Mouse (Mus musculus): ENCODE results near the gene 4921504E06Rik.

4921504E06Rik gene

DNA sequence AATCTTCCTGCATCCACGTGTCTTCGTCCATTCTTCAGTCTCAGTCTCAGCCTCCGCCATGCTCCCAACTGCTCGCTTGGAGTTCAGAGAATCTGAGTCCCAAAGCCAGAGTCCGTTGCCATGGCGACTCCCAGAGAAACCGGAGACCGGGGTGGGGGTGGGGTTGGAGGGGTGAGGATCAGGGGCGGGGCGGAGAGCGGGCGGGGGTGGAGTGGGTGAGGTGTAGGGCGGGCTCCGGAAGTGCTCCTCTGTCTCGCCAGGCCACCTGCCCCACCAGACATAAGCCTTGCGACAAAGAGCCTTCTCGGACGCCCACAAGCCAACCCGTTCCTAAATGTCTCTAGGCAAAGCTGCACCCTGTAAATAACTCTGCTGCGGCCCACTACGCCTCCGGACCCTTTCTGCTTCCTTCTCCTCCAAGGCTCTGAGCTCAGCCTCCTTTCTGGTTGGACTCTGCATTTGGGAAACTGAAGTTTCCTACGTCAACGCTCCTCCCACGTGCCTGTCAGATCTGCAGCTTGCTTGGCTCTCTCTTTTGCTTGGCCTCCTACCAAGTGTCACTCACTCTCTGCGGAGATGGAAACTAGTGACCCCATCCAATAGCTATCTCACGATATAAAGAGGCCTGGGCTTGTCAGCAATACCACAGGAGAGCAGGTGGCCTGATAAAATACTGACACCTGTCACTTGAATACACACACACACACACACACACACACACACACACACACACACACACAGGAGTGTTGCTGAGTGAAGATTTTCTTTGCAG lies at the start of gene 4921504E06Rik:
4921504E06Rik (minus strand) TSS at position 94 of the 772 bp plus-strand sequence.
- DNase-seq (ENCODE audit: low spot score): peak; percentile 95

DNA sequence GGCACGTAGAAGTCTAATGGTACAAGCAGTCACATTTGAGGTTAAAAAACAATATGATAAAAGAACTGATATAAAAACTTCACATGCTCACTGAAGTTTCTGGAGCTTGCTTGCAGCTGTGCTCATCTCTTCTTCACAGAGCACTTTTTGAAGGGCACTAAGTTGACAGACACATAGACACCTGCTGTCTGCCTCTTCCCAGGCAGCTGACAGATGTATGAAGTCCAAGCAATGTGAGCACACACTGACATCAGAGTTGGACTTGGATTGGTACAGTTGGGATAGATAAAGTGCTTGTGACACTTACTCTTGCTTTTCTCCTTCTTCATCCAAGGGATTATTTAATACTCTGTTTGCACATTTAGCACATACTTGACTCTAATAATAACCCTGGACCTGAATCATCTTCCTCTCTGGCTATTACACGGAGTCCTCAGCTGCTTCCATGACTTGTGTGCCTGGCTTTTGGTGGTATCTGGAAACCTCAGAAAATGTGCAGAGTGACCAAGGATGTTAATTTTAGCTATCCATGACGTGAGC lies 47.7 kb upstream of the 4921504E06Rik start:
- DNase-seq (ENCODE audit: low spot score): no peak

GRCm38 (mm10) chr2:19600860-19601259 lies 47.1 kb upstream of the 4921504E06Rik start:
- DNase-seq (ENCODE audit: low spot score): no peak

GRCm38 (mm10) chr2:19599801-19600200 lies 46.1 kb upstream of the 4921504E06Rik start:
- DNase-seq (ENCODE audit: low spot score): no peak

GRCm38 (mm10) chr2:19596988-19597387 lies 43.3 kb upstream of the 4921504E06Rik start:
- DNase-seq (ENCODE audit: low spot score): no peak

- no peak for DNase-seq (ENCODE audit: low spot score)
These were observed 42.7 kb upstream of the 4921504E06Rik start for GRCm38 (mm10) chr2:19596426-19596825.

DNA sequence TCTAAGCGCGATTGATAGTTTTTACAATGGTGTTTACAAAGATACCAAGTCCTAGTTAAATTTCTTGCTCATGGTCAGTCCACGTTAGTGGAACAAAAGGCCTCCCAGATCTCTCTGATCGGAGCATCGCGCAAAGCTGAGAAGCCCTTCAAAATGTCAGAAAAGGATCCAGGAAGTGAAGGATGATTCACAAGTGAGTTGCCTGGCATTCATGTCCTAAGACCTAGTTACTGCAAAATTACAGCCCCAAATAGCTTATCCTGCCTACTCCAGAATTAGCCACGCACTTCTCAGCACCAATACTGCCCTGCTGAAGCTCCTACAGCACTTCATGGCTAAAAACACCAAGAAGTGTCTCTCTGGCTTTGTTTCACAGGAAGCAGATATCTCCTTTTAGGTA lies 41.1 kb upstream of the 4921504E06Rik start:
- DNase-seq (ENCODE audit: low spot score): no peak

DNA sequence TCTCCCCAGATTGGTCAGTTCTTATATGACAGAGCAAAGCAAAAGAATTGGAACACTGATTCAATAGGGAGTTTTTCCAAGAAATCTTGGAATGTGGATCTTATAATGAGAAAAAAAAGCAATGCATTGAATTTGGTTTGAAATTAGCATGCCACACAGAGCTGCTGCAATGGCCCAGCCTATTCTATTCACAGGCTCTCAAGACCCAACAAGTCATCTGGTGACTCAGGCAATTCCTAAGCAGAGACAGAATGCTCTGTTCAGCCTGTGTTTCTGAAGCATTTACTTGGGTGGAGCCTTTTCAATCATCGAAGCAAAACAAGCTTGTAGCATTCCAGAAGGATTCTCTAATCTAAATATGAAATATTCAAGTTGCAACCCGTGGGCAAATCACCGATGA lies 26.1 kb upstream of the 4921504E06Rik start:
- DNase-seq (ENCODE audit: low spot score): no peak

DNA sequence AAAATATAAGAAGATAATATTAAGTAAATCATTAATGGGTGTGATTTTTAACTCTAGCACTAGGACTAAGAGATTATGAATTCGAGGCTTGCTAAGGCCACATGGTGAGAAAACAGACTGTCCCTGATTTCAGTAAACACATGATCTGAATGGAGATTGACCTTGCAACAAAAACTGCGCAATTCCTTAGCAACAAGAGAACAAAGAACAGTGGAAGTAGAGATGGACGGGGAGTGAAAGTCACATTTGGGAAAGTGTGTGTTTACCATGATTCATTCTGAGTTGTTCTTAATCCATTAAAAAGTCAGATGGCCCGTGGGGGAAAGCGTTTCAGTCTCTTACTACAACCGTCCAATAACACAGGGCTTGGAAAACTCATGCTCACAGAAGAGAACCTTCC lies 25.5 kb upstream of the 4921504E06Rik start:
- no peak for DNase-seq (ENCODE audit: low spot score)

DNA sequence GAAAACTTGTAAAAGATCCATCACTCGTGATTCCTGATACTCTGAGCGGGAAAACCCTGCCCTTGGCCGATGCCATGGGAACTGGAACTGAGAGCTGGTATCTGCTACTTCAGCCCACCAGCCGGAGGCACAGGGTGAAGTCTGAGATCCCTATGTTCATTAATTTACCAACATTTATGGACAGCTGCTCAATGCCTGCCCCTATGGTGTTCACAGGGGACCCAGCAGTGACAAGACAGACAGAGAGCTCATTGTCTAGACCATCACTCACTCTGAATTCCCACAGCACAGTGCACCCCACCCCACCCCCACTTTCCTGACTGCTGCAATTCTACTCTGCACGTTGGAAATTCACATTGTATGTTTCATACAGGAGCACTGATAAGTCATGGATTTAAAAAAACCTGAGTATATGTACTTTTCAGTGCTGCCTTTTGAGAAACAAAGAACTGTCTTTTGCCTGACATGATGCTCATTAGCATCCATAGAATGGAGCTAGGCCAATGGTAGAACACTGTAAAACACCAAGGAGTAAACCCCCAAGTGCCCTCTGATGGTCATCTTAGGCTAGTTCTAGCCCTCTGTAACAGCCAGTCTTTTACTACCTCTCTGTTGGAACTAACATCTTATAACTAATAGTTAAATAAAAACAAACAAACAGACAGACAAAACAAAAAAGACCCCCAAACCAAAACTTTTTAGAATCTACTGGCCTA lies 8.6 kb upstream of the 4921504E06Rik start:
- no peak for DNase-seq (ENCODE audit: low spot score)

DNA sequence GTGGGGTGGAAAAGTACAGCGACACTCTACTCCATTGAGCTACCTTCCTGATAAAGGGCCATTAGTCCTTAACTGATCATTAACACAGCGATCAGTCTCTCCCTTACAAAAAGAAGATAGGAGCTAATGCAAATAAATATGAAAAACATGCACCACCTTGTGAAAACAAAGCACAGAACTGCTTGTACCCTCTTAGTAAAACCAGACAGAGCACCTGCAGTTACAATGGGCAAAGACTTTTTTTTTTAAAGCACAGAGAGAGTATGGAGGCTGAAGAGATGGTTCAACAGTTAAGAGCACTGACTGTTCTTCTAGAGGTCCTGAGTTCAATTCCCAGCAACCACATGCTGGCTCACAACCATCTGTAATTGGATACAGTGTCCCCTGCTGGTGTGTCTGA lies 6.9 kb upstream of the 4921504E06Rik start:
- no peak for DNase-seq (ENCODE audit: low spot score)

DNA sequence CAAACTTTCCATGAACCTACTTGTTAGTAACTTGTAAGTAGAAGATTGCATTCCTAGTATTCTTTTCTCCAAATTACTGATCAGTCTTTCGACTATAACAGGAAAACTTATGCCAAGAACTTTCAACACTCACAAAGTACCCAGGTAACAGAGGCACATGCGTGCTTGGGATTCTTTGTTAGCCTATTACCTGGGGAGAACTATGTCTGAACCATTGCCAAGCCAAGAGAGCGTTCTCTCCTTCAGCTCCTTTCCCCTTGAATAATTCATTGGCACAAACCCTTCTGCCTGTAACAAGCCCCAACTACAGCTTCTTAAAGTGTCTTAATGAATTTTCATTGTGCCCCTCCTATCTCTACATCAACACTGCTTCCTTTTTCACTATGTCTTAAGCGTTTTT lies 6.4 kb upstream of the 4921504E06Rik start:
- no peak for DNase-seq (ENCODE audit: low spot score)

DNA sequence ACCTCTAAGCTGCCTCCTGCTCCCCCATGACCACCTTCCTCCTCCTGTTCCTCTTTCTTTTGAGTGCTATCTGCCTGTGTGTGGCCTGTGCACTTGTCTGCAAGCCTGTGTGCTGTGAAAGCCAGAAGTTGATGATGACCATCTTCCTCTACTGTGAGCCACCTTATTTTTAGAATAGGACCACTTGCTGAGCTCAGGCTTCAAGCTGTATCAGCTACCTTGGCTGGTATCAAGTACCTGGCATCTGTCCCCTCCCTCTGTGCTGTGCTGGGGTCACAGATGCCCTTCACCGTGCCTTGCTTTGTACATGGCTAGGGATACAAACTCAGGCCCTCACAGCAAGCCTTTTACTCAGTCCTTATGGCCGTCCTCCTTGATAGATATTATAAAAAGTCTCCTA lies 2.3 kb downstream of the 4921504E06Rik start:
- DNase-seq (ENCODE audit: low spot score): no peak

DNA sequence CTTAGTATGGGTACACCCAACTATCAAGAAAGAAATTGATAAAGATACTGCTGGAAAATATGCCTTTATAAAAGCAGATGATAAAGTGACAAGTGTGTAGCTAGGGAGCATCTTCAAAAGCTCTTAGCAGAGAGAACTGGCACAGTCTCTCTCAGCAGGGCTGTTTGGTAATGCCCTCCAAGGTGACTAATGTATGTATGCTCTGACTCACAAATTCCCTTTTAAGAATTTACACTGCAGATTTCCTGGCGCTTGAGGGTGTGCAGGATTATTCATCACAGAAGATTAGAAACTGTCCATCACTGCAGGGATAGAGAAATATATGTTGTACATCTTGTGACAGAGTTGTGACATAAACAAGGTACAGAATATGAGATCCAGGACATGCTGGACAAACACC lies 12.8 kb downstream of the 4921504E06Rik start:
- no peak for DNase-seq (ENCODE audit: low spot score)

DNA sequence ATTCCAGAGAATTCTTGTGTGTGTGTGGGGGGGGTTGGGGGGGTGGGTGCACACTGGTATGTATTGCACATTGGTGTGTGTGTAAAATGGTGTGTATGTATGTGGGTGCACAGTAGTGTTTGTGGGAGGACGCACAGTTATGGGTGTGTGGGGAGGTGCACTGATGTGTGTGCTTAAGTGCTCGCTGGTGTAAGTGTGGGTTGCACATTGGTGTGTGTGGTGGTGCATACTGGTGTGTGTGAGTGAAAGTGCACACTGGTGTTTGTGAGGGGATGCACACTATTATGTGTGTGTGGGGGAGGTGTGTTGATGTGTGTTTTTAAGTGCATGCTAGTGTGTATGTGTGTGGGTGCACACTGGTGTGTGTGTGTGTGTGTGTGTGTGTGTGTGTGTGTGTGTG lies 24.3 kb downstream of the 4921504E06Rik start:
- no peak for DNase-seq (ENCODE audit: low spot score)

GRCm38 (mm10) chr2:19528797-19529196 lies 24.9 kb downstream of the 4921504E06Rik start:
- peak; percentile 72 for DNase-seq (ENCODE audit: low spot score)

DNA sequence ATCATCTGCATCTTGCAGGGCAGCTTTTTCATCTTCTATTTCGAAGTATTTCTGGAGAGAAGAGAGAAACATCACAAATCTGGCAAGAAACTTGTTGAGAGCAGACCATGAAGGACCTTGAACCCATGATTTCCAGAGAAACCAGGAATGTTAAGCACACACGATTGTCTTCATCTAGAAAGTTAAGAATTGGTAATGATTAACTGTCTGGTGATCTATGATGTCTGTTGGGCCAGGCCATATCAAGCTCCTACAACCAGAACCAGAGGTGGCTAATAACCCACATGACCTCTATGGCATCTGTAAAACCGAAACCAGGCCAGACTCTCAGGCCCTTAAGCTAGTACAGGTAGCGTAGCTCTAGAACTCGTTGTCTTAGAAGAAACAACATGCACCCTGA lies 29.6 kb downstream of the 4921504E06Rik start:
- no peak for DNase-seq (ENCODE audit: low spot score)

GRCm38 (mm10) chr2:19521662-19522061 lies 32.1 kb downstream of the 4921504E06Rik start:
- no peak for DNase-seq (ENCODE audit: low spot score)

- DNase-seq (ENCODE audit: low spot score): no peak
These were observed 33.1 kb downstream of the 4921504E06Rik start for GRCm38 (mm10) chr2:19520617-19521016.

DNA sequence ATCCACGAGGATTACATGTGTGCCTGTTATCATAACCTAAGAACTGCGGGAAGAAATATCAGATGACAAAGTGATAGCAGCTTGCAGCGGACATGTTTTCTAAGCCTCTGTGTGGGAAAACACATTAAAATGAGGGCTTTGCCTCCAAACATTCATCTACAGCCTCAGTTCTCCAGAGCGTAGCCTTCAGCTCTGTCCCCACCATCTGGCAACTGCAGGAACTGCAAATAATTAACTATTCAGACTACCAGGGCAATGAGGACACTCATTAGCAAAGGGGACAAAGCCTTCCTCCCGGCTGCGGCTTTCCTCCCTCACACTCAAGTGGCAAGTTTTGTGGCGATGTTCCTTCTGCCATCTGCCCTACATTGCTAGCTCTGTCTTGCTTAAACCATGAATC lies 33.9 kb downstream of the 4921504E06Rik start:
- peak; percentile 81 for DNase-seq (ENCODE audit: low spot score)

GRCm38 (mm10) chr2:19517952-19518351 lies 35.8 kb downstream of the 4921504E06Rik start:
- DNase-seq (ENCODE audit: low spot score): no peak

- DNase-seq (ENCODE audit: low spot score): no peak
These were observed 41.3 kb downstream of the 4921504E06Rik start for GRCm38 (mm10) chr2:19512381-19512780.

DNA sequence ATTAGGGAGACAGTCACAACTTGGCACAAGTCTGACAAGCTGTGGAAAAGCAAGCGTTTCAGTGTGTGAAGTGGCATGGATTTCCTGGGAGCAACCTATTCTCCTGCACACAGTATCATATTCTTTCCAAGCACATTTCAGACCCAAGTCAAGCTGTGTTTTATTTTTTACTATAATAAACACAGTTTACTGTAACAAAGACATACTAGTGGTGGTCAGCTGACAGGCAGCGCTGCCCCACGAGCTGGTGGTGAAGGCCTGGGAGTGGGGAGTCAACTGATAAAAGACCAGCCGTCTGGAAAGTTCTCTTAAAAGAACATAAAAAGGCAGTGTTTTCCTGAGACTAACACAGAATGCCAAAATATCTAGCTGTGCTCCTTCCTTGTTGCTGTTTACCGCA lies 42.7 kb downstream of the 4921504E06Rik start:
- no peak for DNase-seq (ENCODE audit: low spot score)

Data from embryo, embryonic 10 days (tissue).